Mouse (Mus musculus): ENCODE data around the gene Cers2. TPM values are rescaled to one million over a fixed set of nuclear protein-coding genes. Genes with fewer than 3 reads are reported as not detected.

The Cers2 gene
- polyA plus RNA-seq, 1 experiment from 2014 or later, result 75.0 TPM

Other genes with a start within 250 kb of the Cers2 start
- 11.5 and 12.2 TPM in 2 replicates for gene Pip5k1a, start 207.9 kb upstream of the Cers2 start, polyA plus RNA-seq (2014; fragmentation: Nextera tagmentation; extraction: Ambion mirVana)
- gene Vps72, start 203.8 kb upstream of the Cers2 start, polyA plus RNA-seq (2014; fragmentation: Nextera tagmentation; extraction: Ambion mirVana), result 157 and 160 TPM in 2 replicates
- 0.72 and 0.98 TPM in 2 replicates for gene Tmod4, start 190.3 kb upstream of the Cers2 start, polyA plus RNA-seq (2014; fragmentation: Nextera tagmentation; extraction: Ambion mirVana)
- gene Scnm1, start 180.8 kb upstream of the Cers2 start, polyA plus RNA-seq (2014; fragmentation: Nextera tagmentation; extraction: Ambion mirVana), result 80.8 and 96.9 TPM in 2 replicates
- gene Lysmd1, start 180.7 kb upstream of the Cers2 start, polyA plus RNA-seq (2014; fragmentation: Nextera tagmentation; extraction: Ambion mirVana), result 36.8 and 37.3 TPM in 2 replicates
- gene Tnfaip8l2, start 172.4 kb upstream of the Cers2 start, polyA plus RNA-seq (2014; fragmentation: Nextera tagmentation; extraction: Ambion mirVana), result 2.1 and 4.1 TPM in 2 replicates
- gene Sema6c, start 154.3 kb upstream of the Cers2 start, polyA plus RNA-seq (2014; fragmentation: Nextera tagmentation; extraction: Ambion mirVana), result 26.0 and 26.6 TPM in 2 replicates
- 3.4 and 4.7 TPM in 2 replicates for gene Gabpb2, start 96.9 kb upstream of the Cers2 start, polyA plus RNA-seq (2014; fragmentation: Nextera tagmentation; extraction: Ambion mirVana)
- gene Cdc42se1, start 86.1 kb upstream of the Cers2 start, polyA plus RNA-seq (2014; fragmentation: Nextera tagmentation; extraction: Ambion mirVana), result 48.7 and 61.6 TPM in 2 replicates
- 506 and 653 TPM in 2 replicates for gene Mllt11, start 82.6 kb upstream of the Cers2 start, polyA plus RNA-seq (2014; fragmentation: Nextera tagmentation; extraction: Ambion mirVana)
- 0.23 and 0.31 TPM in 2 replicates for gene Gm128, start 73.2 kb upstream of the Cers2 start, polyA plus RNA-seq (2014; fragmentation: Nextera tagmentation; extraction: Ambion mirVana)
- 0.28 TPM in 1 of 2 replicates, not detected in the other for gene Bnipl, start 63.6 kb upstream of the Cers2 start, polyA plus RNA-seq (2014; fragmentation: Nextera tagmentation; extraction: Ambion mirVana)
- gene Mindy1, start 33.4 kb upstream of the Cers2 start, polyA plus RNA-seq (2014; fragmentation: Nextera tagmentation; extraction: Ambion mirVana), result 37.2 and 47.3 TPM in 2 replicates
- gene Prune1, start 32.7 kb upstream of the Cers2 start, polyA plus RNA-seq (2014; fragmentation: Nextera tagmentation; extraction: Ambion mirVana), result 59.1 and 66.7 TPM in 2 replicates
- gene Anxa9, start 7.6 kb upstream of the Cers2 start, polyA plus RNA-seq (2014; fragmentation: Nextera tagmentation; extraction: Ambion mirVana), result 0.18 and 0.28 TPM in 2 replicates
- gene Setdb1, start 42.4 kb downstream of the Cers2 start, polyA plus RNA-seq (2014; fragmentation: Nextera tagmentation; extraction: Ambion mirVana), result 50.4 and 54.3 TPM in 2 replicates
- not detected in 2 replicates for gene 4930558C23Rik, start 88.0 kb downstream of the Cers2 start, polyA plus RNA-seq (2014; fragmentation: Nextera tagmentation; extraction: Ambion mirVana)
- gene Arnt, start 119.6 kb downstream of the Cers2 start, polyA plus RNA-seq (2014; fragmentation: Nextera tagmentation; extraction: Ambion mirVana), result 12.5 and 18.6 TPM in 2 replicates
- gene Ctsk, start 184.5 kb downstream of the Cers2 start, polyA plus RNA-seq (2014; fragmentation: Nextera tagmentation; extraction: Ambion mirVana), result 2.4 and 17.0 TPM in 2 replicates
- 13.9 and 20.9 TPM in 2 replicates for gene Ctss, start 212.0 kb downstream of the Cers2 start, polyA plus RNA-seq (2014; fragmentation: Nextera tagmentation; extraction: Ambion mirVana)
- not detected in 2 replicates for gene Hormad1, start 244.9 kb downstream of the Cers2 start, polyA plus RNA-seq (2014; fragmentation: Nextera tagmentation; extraction: Ambion mirVana)